In genomic region chr5:118946090-118946489, GRCm38 (mm10) we compare ENCODE assay signal across 11 mouse cellular contexts.
DNase-seq lines count a peak whose midpoint lies in the region; ATAC-seq and TF ChIP-seq lines count a peak whose summit lies in the region.
"Had no signal": no experiment of that assay in that cellular context is flagged by ENCODE, and none has a peak within 500 bp of the region (broad histone marks: within the 10 kb centered on the region; RNA-seq: fewer than 3 reads in every experiment).

No protein-coding gene starts in this region.

- H3K4me3 ChIP-seq in forebrain, embryonic 14.5 days (ENCODE audit: low read depth, low read length), result no peak overlapping the region
- no peak overlapping the region for H3K4me3 ChIP-seq in forebrain, embryonic 10.5 days
- no peak overlapping the region for H3K4me3 ChIP-seq in lung, embryonic 14.5 days (ENCODE audit: low read depth, low read length)
- H3K4me3 ChIP-seq in embryonic facial prominence, embryonic 13.5 days, result no peak overlapping the region
- H3K4me3 ChIP-seq in limb, embryonic 15.5 days, result no peak overlapping the region
- H3K4me3 ChIP-seq: erythroblast, embryonic 14.5 days; layer of hippocampus, adult 2 months had no signal

- TF ChIP-seq CTCF in lung, embryonic 14.5 days (IDR thresholded peaks at IDR 0.05; ENCODE audit: low read depth), result no peak

- ATAC-seq in forebrain, embryonic 14.5 days, result no peak
- peak; percentile 52 for ATAC-seq in lung, embryonic 14.5 days (ENCODE audit: insufficient read depth)
- no peak for ATAC-seq in embryonic facial prominence, embryonic 13.5 days (ENCODE audit: insufficient number of reproducible peaks, insufficient read depth, low FRiP score, low TSS enrichment, low read depth)
- 0 out of 2 replicates have a peak, but pooled peaks have one; percentile 19 for ATAC-seq in limb, embryonic 15.5 days (ENCODE audit: insufficient number of reproducible peaks, low FRiP score, low TSS enrichment, low read depth)
- ATAC-seq in megakaryocyte-erythroid progenitor cell, adult 5-6 weeks (replicated peaks; ENCODE audit: low FRiP score, low TSS enrichment, poor library complexity, severe bottlenecking), result no peak

- no peaks in the 10 kb centered on the region; the same call in 1 of the 2 replicates for H3K4me1 ChIP-seq in forebrain, embryonic 14.5 days (ENCODE audit: control insufficient read depth, insufficient read depth, low read length)
- H3K4me1 ChIP-seq in forebrain, embryonic 10.5 days, result peaks cover 62% of the 10 kb centered on the region
- no peaks in the 10 kb centered on the region for H3K4me1 ChIP-seq in lung, embryonic 14.5 days (ENCODE audit: insufficient read depth)
- peaks cover 34% of the 10 kb centered on the region for H3K4me1 ChIP-seq in embryonic facial prominence, embryonic 13.5 days
- H3K4me1 ChIP-seq in limb, embryonic 15.5 days, result peaks cover 23% of the 10 kb centered on the region

- no peaks in the 10 kb centered on the region for H3K9me3 ChIP-seq in forebrain, embryonic 14.5 days (replicated peaks; ENCODE audit: control insufficient read depth, low read length)
- no peaks in the 10 kb centered on the region for H3K9me3 ChIP-seq in forebrain, embryonic 10.5 days
- no peaks in the 10 kb centered on the region for H3K9me3 ChIP-seq in lung, embryonic 14.5 days (ENCODE audit: low read depth, low read length)
- H3K9me3 ChIP-seq in embryonic facial prominence, embryonic 13.5 days, result no peaks in the 10 kb centered on the region
- H3K9me3 ChIP-seq in limb, embryonic 15.5 days, result no peaks in the 10 kb centered on the region

- no peaks in the 10 kb centered on the region for H3K27me3 ChIP-seq in forebrain, embryonic 14.5 days (replicated peaks; ENCODE audit: control insufficient read depth, insufficient read depth, low read length)
- peaks cover 91% of the 10 kb centered on the region for H3K27me3 ChIP-seq in forebrain, embryonic 10.5 days (ENCODE audit: poor library complexity, severe bottlenecking)
- no peaks in the 10 kb centered on the region for H3K27me3 ChIP-seq in lung, embryonic 14.5 days (ENCODE audit: insufficient read depth, low read length)
- peaks cover 3% of the 10 kb centered on the region; the same call in 1 of the 2 replicates for H3K27me3 ChIP-seq in embryonic facial prominence, embryonic 13.5 days
- peaks cover 5% of the 10 kb centered on the region; the same call in 1 of the 2 replicates for H3K27me3 ChIP-seq in limb, embryonic 15.5 days

- 10% methylated on average over 8 of the region's 8 CpGs for WGBS in forebrain, embryonic 14.5 days
- WGBS in forebrain, embryonic 10.5 days, result 17% methylated on average over 8 of the region's 8 CpGs
- WGBS in lung, embryonic 14.5 days, result 26% methylated on average over 8 of the region's 8 CpGs
- WGBS in embryonic facial prominence, embryonic 13.5 days, result 9% methylated on average over 8 of the region's 8 CpGs
- 17% methylated on average over 8 of the region's 8 CpGs for WGBS in limb, embryonic 15.5 days

- no peak overlapping the region for H3K9ac ChIP-seq in forebrain, embryonic 14.5 days (ENCODE audit: low read length)
- no peak overlapping the region for H3K9ac ChIP-seq in lung, embryonic 14.5 days
- H3K9ac ChIP-seq in embryonic facial prominence, embryonic 13.5 days, result no peak overlapping the region
- no peak overlapping the region for H3K9ac ChIP-seq in limb, embryonic 15.5 days

- H3K27ac ChIP-seq in forebrain, embryonic 14.5 days (ENCODE audit: low read depth, low read length), result no peak overlapping the region; the same call in 1 of the 2 replicates
- H3K27ac ChIP-seq in forebrain, embryonic 10.5 days, result no peak overlapping the region
- H3K27ac ChIP-seq in lung, embryonic 14.5 days (ENCODE audit: low read depth), result no peak overlapping the region
- peak overlapping the region; percentile 53; the same call in 1 of the 2 replicates for H3K27ac ChIP-seq in embryonic facial prominence, embryonic 13.5 days
- H3K27ac ChIP-seq in limb, embryonic 15.5 days, result no peak overlapping the region
- H3K27ac ChIP-seq: layer of hippocampus, adult 2 months; macrophage had no signal

- H3K36me3 ChIP-seq in forebrain, embryonic 14.5 days (ENCODE audit: control insufficient read depth, insufficient read depth, low read length), result no peaks in the 10 kb centered on the region
- no peaks in the 10 kb centered on the region for H3K36me3 ChIP-seq in forebrain, embryonic 10.5 days (replicated peaks)
- H3K36me3 ChIP-seq in lung, embryonic 14.5 days (ENCODE audit: insufficient read depth), result no peaks in the 10 kb centered on the region
- H3K36me3 ChIP-seq in embryonic facial prominence, embryonic 13.5 days, result no peaks in the 10 kb centered on the region
- H3K36me3 ChIP-seq in limb, embryonic 15.5 days, result no peaks in the 10 kb centered on the region

- no peak overlapping the region for H3K4me2 ChIP-seq in forebrain, embryonic 14.5 days (ENCODE audit: low read length)
- peak overlapping the region; percentile 31; the same call in 1 of the 2 replicates for H3K4me2 ChIP-seq in lung, embryonic 14.5 days
- H3K4me2 ChIP-seq in embryonic facial prominence, embryonic 13.5 days, result peak overlapping the region; percentile 12; the same call in 1 of the 2 replicates
- H3K4me2 ChIP-seq in limb, embryonic 15.5 days, result peak overlapping the region; percentile 2; the same call in 1 of the 2 replicates

- peak; percentile 77 for DNase-seq in forebrain, embryonic 14.5 days (ENCODE audit: low spot score)
- DNase-seq in forebrain, embryonic 10.5 days (ENCODE audit: extremely low spot score, low spot score), result no peak
- peak; percentile 62 for DNase-seq in lung, embryonic 14.5 days
- no peak for DNase-seq in lung, adult 18-20 months
- no peak for DNase-seq in cerebellum, adult 18-20 months

Comparison
In these comparisons a context has a peak if more than half of its experiments do, and no peak if none do; other contexts are left out.
1. DNase-seq: peak in forebrain, embryonic 14.5 days (single experiment) and lung, embryonic 14.5 days (single experiment); none in forebrain, embryonic 10.5 days (single experiment), lung, adult 18-20 months (0 of 2) and cerebellum, adult 18-20 months (0 of 2).
2. ATAC-seq: peak in lung, embryonic 14.5 days (single experiment) and limb, embryonic 15.5 days (single experiment); none in forebrain, embryonic 14.5 days (single experiment), embryonic facial prominence, embryonic 13.5 days (single experiment) and megakaryocyte-erythroid progenitor cell, adult 5-6 weeks (single experiment).